Mouse (Mus musculus) erythroblast, embryonic 14.5 days (primary cell): ENCODE measurements at regions not wholly inside any gene's neighbourhood (a gene's known extent, or its start where the extent isn't known, plus 50 kb on each side); places are given as distances from the start of the nearest gene placed in this dataset.

Experiments used
- GATA1 ChIP-seq: IDR thresholded peaks from 2 replicates; pipeline ENCODE4 v1.6.1; 2012; ENCODE audit warnings: low read length, inconsistent platforms, mixed read lengths
- TAL1 ChIP-seq: IDR thresholded peaks from 3 replicates; pipeline ENCODE4 v1.6.1; 2012; ENCODE audit warnings: low read length, inconsistent platforms, mixed read lengths

DNA sequence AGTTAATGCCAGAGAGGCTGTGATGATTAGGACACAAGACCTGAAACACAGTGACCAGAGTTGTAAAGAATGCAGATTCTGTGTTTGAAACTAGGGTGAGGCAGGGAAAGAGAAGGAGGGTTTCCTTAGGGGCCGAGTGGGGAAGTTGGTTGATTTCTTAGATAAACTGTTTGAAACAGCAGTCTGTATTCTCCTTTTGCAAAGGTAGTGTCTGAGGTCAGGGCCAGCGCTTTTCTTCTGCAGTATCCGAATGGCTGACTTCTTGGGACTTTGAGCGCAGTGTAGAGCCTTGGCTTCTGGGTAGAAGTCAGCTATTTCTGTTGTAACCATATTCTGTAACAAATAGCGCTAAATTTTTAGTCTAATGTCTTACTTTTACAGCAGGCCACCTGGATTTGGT, 133.7 kb downstream of the Dad1 start:
- TF ChIP-seq GATA1 = no peak
- no peak for TF ChIP-seq TAL1
